Mouse (Mus musculus) E14TG2a.4 (cell line): ENCODE data around the gene Tex261.

Source experiments
- CTCF ChIP-seq: conservative IDR thresholded peaks from 2 replicates; pipeline ENCODE4 v1.5.1; 2014; ENCODE audit warnings: low read length
- POU5F1 ChIP-seq: IDR thresholded peaks from 2 replicates; pipeline ENCODE4 v1.6.1; 2014; ENCODE audit warnings: low read length, borderline replicate concordance

DNA sequence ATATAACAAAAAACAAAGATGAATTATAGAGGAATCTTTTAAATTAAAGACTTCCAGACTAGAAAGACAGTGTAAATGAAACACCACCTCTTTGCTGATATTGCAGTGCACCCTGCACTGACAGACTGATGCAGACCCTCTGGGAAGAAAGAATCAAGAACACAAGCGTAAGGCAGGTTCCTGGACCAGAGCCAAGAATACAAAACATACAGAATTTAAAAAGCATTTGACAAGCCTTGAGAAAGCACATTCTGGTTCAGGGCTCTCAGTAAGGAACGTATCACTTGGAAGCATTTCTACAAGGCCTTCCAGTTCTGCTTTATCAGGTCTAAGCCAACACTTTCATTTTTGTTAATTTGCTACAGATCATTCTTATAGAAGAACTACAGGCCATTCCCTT, 46.2 kb upstream of the Tex261 start:
- no peak for TF ChIP-seq CTCF
- TF ChIP-seq POU5F1 = no peak
